Mouse (Mus musculus) bone marrow, adult 2 months (tissue): ENCODE data around the gene Fuz. TPM values are rescaled to one million over a fixed set of nuclear protein-coding genes. Genes with fewer than 3 reads are reported as not detected.

ENCODE experiments used
- H3K27ac ChIP-seq: fragments of 200-500 bp; 2 replicates; pipeline ENCODE4 v1.5.1; 2012; ENCODE audit warnings: low read depth, mild to moderate bottlenecking, control low read depth, inconsistent platforms, low read length; ENCODE audit not compliant: control insufficient read depth, poor library complexity, insufficient read depth
- H3K4me1 ChIP-seq: fragments of 200-500 bp; 2 replicates; pipeline ENCODE4 v1.6.1; 2011; ENCODE audit warnings: low read length; ENCODE audit not compliant: control insufficient read depth, insufficient read depth
- H3K4me3 ChIP-seq: fragments of 200-500 bp; replicated peaks from 2 replicates; pipeline ENCODE3; 2011; ENCODE audit warnings: mild to moderate bottlenecking, low read depth, low read length, control low read depth; ENCODE audit not compliant: control insufficient read depth
- CTCF ChIP-seq: fragments of 200-500 bp; IDR thresholded peaks from 2 replicates; pipeline ENCODE4 v1.5.1; 2011; ENCODE audit warnings: low read length, control low read depth; ENCODE audit not compliant: control insufficient read depth, insufficient read depth
- POLR2A ChIP-seq: fragments of 200-500 bp; IDR thresholded peaks from 2 replicates; pipeline ENCODE4 v1.6.1; 2011; ENCODE audit warnings: low read depth, mild to moderate bottlenecking, control low read depth, low read length, borderline replicate concordance; ENCODE audit not compliant: control insufficient read depth
- WGBS: fragments of 180-500 bp; shearing (Covaris S2); methylation state at CpG from one replicate; pipeline ENCODE4 v1.1.7; 2018; 5-methylcytosine and 5-hydroxymethylcytosine counted together
- polyA plus RNA-seq: library from polyadenylated mRNA; stranded (reverse); fragments of >200 nt; gene quantifications from 2 replicates; pipeline ENCODE4 v1.2.4, GENCODE M21; 2011; ENCODE audit warnings: low replicate concordance; ENCODE audit not compliant: missing spikeins, insufficient read depth, insufficient read length

The Fuz gene
- polyA plus RNA-seq, 1 experiment, result 21.8 TPM

DNA sequence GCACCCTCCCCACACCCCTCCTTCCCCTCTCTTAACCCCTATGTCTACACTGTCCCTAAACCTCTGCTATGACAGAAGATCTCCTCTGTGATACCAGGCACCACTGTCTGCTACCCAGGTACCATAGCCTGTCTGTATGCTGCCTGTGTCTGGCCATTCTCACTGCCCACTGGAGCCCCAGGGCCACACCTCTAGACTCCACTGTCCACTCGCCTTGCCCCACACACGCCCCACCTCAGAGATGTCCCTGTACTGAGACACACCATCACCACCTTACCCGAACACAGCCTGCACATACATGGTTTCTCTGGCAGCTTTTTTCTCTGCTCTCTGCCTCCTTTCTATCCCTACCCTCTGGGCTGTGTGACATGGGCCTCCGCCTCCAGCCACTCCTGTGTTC lies 21.0 kb downstream of the Fuz start:
- TF ChIP-seq CTCF (no peak), POLR2A (no peak)
- WGBS, result 89% methylated on average over 4 of the region's 4 CpGs
- Histone ChIP-seq H3K4me3 (no peak overlapping the region), H3K27ac (no peak overlapping the region), H3K4me1 (peaks cover 1% of the 10 kb centered on the region; the same call in 1 of the 2 replicates)

DNA sequence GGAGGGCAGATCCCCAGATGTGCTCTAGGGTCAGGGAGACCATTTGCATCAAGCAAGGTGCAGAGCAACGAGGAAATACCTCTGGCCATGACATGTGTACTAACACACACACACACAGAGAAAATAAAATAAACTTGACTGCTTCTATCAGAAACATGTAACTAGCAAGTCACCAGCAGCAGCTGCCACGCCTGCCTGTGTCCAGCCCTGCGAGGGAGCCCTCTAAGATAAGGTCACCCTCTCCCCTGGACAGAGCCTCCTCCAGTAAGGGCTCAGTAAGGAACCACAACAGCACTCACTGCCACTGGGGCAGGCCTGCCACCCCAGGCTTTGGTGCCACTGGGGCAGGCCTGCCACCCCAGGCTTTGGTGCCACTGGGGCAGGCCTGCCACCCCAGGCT lies 22.3 kb downstream of the Fuz start:
- Histone ChIP-seq H3K27ac (no peak overlapping the region), H3K4me3 (no peak overlapping the region), H3K4me1 (peaks cover 1% of the 10 kb centered on the region; the same call in 1 of the 2 replicates)
- TF ChIP-seq CTCF, result no peak
- no peak for TF ChIP-seq POLR2A
- 80% methylated on average over 3 of the region's 3 CpGs for WGBS

DNA sequence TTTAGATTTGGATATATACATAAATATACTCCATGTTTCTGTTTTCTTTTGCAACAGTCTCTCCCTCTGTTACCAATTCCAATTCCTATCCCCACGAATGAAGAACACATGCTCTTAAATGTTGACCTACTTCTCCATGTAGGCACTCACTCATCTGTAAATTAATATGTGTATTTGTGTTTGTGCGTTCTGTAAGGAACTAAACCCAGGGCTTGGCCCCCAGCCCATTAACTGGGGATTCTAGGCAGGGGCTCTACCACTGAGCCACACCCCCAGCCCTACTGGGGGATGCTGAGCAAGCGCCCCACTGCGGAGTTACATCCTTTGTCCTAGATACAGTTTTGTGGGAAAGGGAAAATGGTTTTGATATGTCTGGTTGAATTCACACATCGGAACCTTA lies 23.2 kb downstream of the Fuz start:
- Histone ChIP-seq H3K27ac (no peak overlapping the region), H3K4me1 (peaks cover 1% of the 10 kb centered on the region; the same call in 1 of the 2 replicates), H3K4me3 (no peak overlapping the region)
- WGBS, result 89% methylated on average over 5 of the region's 5 CpGs
- TF ChIP-seq CTCF (no peak), POLR2A (no peak)

GRCm38 (mm10) chr7:44922530-44922929 lies 26.7 kb downstream of the Fuz start:
- Histone ChIP-seq H3K27ac (no peak overlapping the region), H3K4me1 (peaks cover 3% of the 10 kb centered on the region; the same call in 1 of the 2 replicates), H3K4me3 (no peak overlapping the region)
- TF ChIP-seq CTCF (no peak), POLR2A (no peak)

DNA sequence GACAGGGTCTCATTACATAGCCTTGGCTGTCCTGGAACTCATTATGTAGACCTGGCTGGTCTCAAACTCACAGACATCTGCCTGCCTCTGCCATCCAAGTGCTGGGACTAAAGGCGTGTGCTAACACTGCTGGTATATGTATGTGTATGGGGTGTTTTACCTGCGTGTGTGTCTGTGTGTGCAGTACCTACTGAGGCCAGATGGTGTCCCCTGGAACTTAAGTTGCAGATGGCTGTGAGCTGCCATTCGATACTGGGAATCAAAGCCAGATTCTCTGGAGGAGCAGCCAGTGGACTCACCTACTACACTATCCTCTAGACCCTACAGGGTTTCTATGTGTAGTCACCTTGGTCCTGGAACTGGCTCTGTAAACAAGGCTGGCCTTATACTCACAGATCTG lies 29.6 kb downstream of the Fuz start:
- TF ChIP-seq POLR2A, result no peak
- peak; percentile 39; the same call in 1 of the 2 replicates for TF ChIP-seq CTCF
- no peak overlapping the region for H3K27ac ChIP-seq
- peaks cover 2% of the 10 kb centered on the region; the same call in 1 of the 2 replicates for H3K4me1 ChIP-seq
- no peak overlapping the region for H3K4me3 ChIP-seq
- 71% methylated on average over 3 of the region's 3 CpGs for WGBS

GRCm38 (mm10) chr7:44928570-44928969 lies 32.7 kb downstream of the Fuz start:
- H3K27ac ChIP-seq, result peak overlapping the region; percentile 87
- peaks cover 2% of the 10 kb centered on the region; the same call in 1 of the 2 replicates for H3K4me1 ChIP-seq
- TF ChIP-seq POLR2A (no peak), CTCF (no peak)
- WGBS, result 0% methylated on average over 1 of the region's 1 CpGs
- H3K4me3 ChIP-seq, result peak overlapping the region; percentile 98

DNA sequence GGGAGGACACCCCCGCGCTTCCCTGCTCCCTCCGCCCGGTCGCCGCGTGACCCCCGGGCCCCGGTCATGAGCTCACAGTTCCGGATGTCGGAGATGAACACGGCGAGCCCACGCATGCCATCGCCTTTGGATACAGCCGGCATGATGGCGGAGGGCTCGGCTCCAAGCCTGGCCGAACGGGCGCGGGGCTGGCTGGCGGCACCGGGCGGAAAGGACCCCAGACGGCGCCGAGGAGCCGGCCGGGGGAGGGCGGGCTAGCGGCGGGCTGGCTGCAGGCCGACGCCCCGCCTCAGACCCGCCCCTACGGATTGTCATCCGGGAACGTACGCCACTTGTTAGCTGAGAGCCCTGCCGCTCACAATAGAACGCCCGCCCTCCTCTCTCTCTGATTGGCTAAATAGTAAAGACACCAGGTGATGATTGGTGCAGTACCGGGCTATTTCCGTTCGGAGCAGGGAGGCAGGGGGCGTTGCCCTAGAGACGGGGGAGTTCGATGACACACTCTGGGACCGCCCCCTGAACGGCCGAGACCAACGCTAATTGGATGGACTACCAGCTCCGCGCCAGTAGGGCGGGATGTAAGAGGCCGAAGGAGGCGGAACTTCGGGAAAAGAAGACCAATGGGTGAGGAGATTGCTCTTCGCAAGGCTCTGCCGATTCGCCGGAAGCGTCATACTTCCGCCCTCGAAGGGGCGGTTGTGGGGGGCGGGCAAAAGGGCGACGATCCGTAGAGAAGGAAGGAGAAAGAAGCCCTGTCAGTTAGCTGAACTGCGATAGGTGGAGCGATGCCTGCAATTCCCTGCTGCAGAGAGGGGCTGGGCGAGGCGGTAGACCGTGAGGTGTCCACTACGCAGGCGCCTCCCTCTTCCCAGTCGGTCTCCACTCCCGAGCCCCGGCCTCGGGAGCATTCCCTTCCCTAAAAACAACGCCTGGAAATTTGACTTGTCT lies 33.6 kb downstream of the Fuz start, which contains the start of gene Ap2a1:
Ap2a1 (minus strand) TSS at position 293 of the 948 bp plus-strand sequence.
- TF ChIP-seq POLR2A, result peak; percentile 86; the same call in 1 of the 2 replicates
- TF ChIP-seq CTCF, result no peak
- under 1% methylated on average over 84 of the region's 84 CpGs for WGBS
- Histone ChIP-seq H3K4me3 (peak within 1 kb of the TSS; percentile 98), H3K27ac (peak within 1 kb of the TSS; percentile 88), H3K4me1 (peaks cover 2% of the 10 kb centered on the region; the same call in 1 of the 2 replicates)

- TF ChIP-seq CTCF (no peak), POLR2A (no peak)
- Histone ChIP-seq H3K4me3 (no peak overlapping the region), H3K4me1 (no peaks in the 10 kb centered on the region), H3K27ac (no peak overlapping the region)
- 82% methylated on average over 4 of the region's 4 CpGs for WGBS
Measured at GRCm38 (mm10) chr7:44938680-44939079, 42.8 kb downstream of the Fuz start.

DNA sequence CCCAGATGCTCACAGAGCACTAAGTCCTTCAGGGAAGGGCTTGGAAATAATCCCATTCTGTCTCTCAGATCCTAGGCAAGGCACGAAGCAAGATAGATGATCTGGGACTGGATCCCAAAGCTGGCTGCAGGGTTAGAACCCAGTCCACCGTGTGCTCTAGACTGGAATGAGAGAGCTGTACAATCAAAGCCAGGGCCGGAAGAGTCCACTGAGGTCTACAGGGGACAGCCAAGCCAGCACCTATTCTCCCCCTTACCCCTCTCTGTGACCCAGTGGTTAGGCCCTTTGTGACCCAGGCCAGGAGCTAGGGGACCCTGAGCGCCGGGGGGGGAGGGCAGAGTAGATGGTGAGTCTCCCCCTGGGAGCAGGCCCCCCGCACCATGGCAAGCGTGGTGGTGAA lies 47.0 kb downstream of the Fuz start, which contains the start of gene Tsks:
Tsks (plus strand) TSS at position 301 of the 400 bp plus-strand sequence.
- no peak within 1 kb of the TSS for H3K27ac ChIP-seq
- TF ChIP-seq CTCF (no peak), POLR2A (no peak)
- 83% methylated on average over 7 of the region's 7 CpGs for WGBS
- H3K4me1 ChIP-seq, result no peaks in the 10 kb centered on the region
- H3K4me3 ChIP-seq, result no peak within 1 kb of the TSS
